Comparison of ENCODE assay signal across 22 mouse cellular contexts in genomic region chr1:23899647-23900020, GRCm38 (mm10). TPM values are rescaled to one million over a fixed set of nuclear protein-coding genes. Genes with fewer than 3 reads are reported as not detected.
DNase-seq lines count a peak whose midpoint lies in the region; ATAC-seq and TF ChIP-seq lines count a peak whose summit lies in the region.
"Had no signal": no experiment of that assay in that cellular context is flagged by ENCODE, and none has a peak within 500 bp of the region (broad histone marks: within the 10 kb centered on the region; RNA-seq: fewer than 3 reads in every experiment).

No protein-coding gene starts in this region.

- DNase-seq in c-Kit-negative CD71-positive TER-119-positive erythroid progenitor cells, embryonic 14.5 days (ENCODE audit: low read depth, low spot score): peak; percentile 75
- no peak for DNase-seq in right cerebral cortex, postnatal 14 days
- no peak for DNase-seq in forebrain, postnatal 0 days
- DNase-seq: adrenal gland, postnatal 36 days; cerebellum, adult 9-10 months; heart, postnatal 14 days; kidney, adult 2 months; kidney, postnatal 10 days; layer of hippocampus, postnatal 36 days; thymus, adult 2 months had no signal

- no peak overlapping the region for H3K4me3 ChIP-seq in intestine, embryonic 15.5 days (replicated peaks)
- no peak overlapping the region for H3K4me3 ChIP-seq in intestine, embryonic 16.5 days (ENCODE audit: low read length)
- H3K4me3 ChIP-seq in liver, embryonic 15.5 days (replicated peaks): 0 out of 2 replicates have a peak overlapping the region, but pooled peaks have one; percentile 16
- no peak overlapping the region for H3K4me3 ChIP-seq in forebrain, embryonic 13.5 days
- H3K4me3 ChIP-seq in forebrain, postnatal 0 days (ENCODE audit: low read depth, low read length): no peak overlapping the region
- H3K4me3 ChIP-seq: embryonic facial prominence, embryonic 12.5 days; heart, embryonic 12.5 days; hindbrain, embryonic 15.5 days; limb, embryonic 13.5 days; lung, embryonic 15.5 days; neural tube, embryonic 15.5 days had no signal

- 81% methylated on average over 5 of the region's 5 CpGs for WGBS in intestine, embryonic 15.5 days
- 77% methylated on average over 5 of the region's 5 CpGs for WGBS in intestine, embryonic 16.5 days
- WGBS in liver, embryonic 15.5 days (ENCODE audit: insufficient replicate concordance): 17% methylated on average over 5 of the region's 5 CpGs
- 93% methylated on average over 5 of the region's 5 CpGs for WGBS in forebrain, embryonic 13.5 days
- 88% methylated on average over 5 of the region's 5 CpGs for WGBS in forebrain, postnatal 0 days

- H3K9me3 ChIP-seq in intestine, embryonic 15.5 days: no peaks in the 10 kb centered on the region
- H3K9me3 ChIP-seq in intestine, embryonic 16.5 days (ENCODE audit: control insufficient read depth, low read length): no peaks in the 10 kb centered on the region
- H3K9me3 ChIP-seq in liver, embryonic 15.5 days (replicated peaks): no peaks in the 10 kb centered on the region
- no peaks in the 10 kb centered on the region for H3K9me3 ChIP-seq in forebrain, embryonic 13.5 days (replicated peaks)
- no peaks in the 10 kb centered on the region for H3K9me3 ChIP-seq in forebrain, postnatal 0 days (ENCODE audit: low read length)
- H3K9me3 ChIP-seq: embryonic facial prominence, embryonic 12.5 days; heart, embryonic 12.5 days; hindbrain, embryonic 15.5 days; limb, embryonic 13.5 days; lung, embryonic 15.5 days; neural tube, embryonic 15.5 days had no signal

- no peak overlapping the region for H3K4me2 ChIP-seq in intestine, embryonic 15.5 days (replicated peaks)
- no peak overlapping the region for H3K4me2 ChIP-seq in intestine, embryonic 16.5 days (ENCODE audit: low read depth, low read length)
- peak overlapping the region; percentile 52 for H3K4me2 ChIP-seq in liver, embryonic 15.5 days
- no peak overlapping the region for H3K4me2 ChIP-seq in forebrain, embryonic 13.5 days
- H3K4me2 ChIP-seq in forebrain, postnatal 0 days (ENCODE audit: low read depth): no peak overlapping the region
- H3K4me2 ChIP-seq: embryonic facial prominence, embryonic 12.5 days; heart, embryonic 12.5 days; hindbrain, embryonic 15.5 days; limb, embryonic 13.5 days; lung, embryonic 15.5 days; neural tube, embryonic 15.5 days had no signal

- H3K27ac ChIP-seq in intestine, embryonic 15.5 days: no peak overlapping the region
- no peak overlapping the region for H3K27ac ChIP-seq in intestine, embryonic 16.5 days (ENCODE audit: low read length)
- H3K27ac ChIP-seq in liver, embryonic 15.5 days (replicated peaks): peak overlapping the region; percentile 42
- H3K27ac ChIP-seq in forebrain, embryonic 13.5 days: no peak overlapping the region
- H3K27ac ChIP-seq in forebrain, postnatal 0 days (ENCODE audit: low read depth, low read length): no peak overlapping the region
- H3K27ac ChIP-seq: embryonic facial prominence, embryonic 12.5 days; hindbrain, embryonic 15.5 days; limb, embryonic 13.5 days; lung, embryonic 15.5 days; neural tube, embryonic 15.5 days had no signal

- no peaks in the 10 kb centered on the region for H3K36me3 ChIP-seq in intestine, embryonic 15.5 days
- no peaks in the 10 kb centered on the region for H3K36me3 ChIP-seq in intestine, embryonic 16.5 days (ENCODE audit: control insufficient read depth, insufficient read depth, low read length)
- H3K36me3 ChIP-seq in liver, embryonic 15.5 days (replicated peaks): no peaks in the 10 kb centered on the region
- no peaks in the 10 kb centered on the region for H3K36me3 ChIP-seq in forebrain, embryonic 13.5 days (ENCODE audit: poor library complexity, severe bottlenecking)
- H3K36me3 ChIP-seq in forebrain, postnatal 0 days (ENCODE audit: insufficient read depth): no peaks in the 10 kb centered on the region
- H3K36me3 ChIP-seq: embryonic facial prominence, embryonic 12.5 days; heart, embryonic 12.5 days; hindbrain, embryonic 15.5 days; limb, embryonic 13.5 days; lung, embryonic 15.5 days; neural tube, embryonic 15.5 days had no signal

- 0 out of 2 replicates have a peak, but pooled peaks have one; percentile 39 for ATAC-seq in intestine, embryonic 15.5 days
- ATAC-seq in intestine, embryonic 16.5 days: no peak
- ATAC-seq in inflammation-experienced regulatory T-cells, adult 6 months: peak; percentile 46
- peak; percentile 85 for ATAC-seq in liver, embryonic 15.5 days (ENCODE audit: insufficient read depth)
- ATAC-seq in forebrain, embryonic 13.5 days: no peak
- ATAC-seq in forebrain, postnatal 0 days: no peak
- ATAC-seq: midbrain, embryonic 16.5 days had no signal

- H3K27me3 ChIP-seq in intestine, embryonic 15.5 days (replicated peaks): no peaks in the 10 kb centered on the region
- no peaks in the 10 kb centered on the region for H3K27me3 ChIP-seq in intestine, embryonic 16.5 days (replicated peaks; ENCODE audit: control insufficient read depth, insufficient read depth, low read length)
- H3K27me3 ChIP-seq in liver, embryonic 15.5 days: no peaks in the 10 kb centered on the region
- H3K27me3 ChIP-seq in forebrain, embryonic 13.5 days: no peaks in the 10 kb centered on the region
- no peaks in the 10 kb centered on the region for H3K27me3 ChIP-seq in forebrain, postnatal 0 days (ENCODE audit: insufficient read depth, low read length)
- H3K27me3 ChIP-seq: embryonic facial prominence, embryonic 12.5 days; heart, embryonic 12.5 days; hindbrain, embryonic 15.5 days; limb, embryonic 13.5 days; lung, embryonic 15.5 days; neural tube, embryonic 15.5 days had no signal

- no peak for TF ChIP-seq CTCF in forebrain, postnatal 0 days (IDR thresholded peaks at IDR 0.05; ENCODE audit: low read depth)

- no peak overlapping the region for H3K9ac ChIP-seq in intestine, embryonic 15.5 days
- H3K9ac ChIP-seq in intestine, embryonic 16.5 days (ENCODE audit: low read depth, low read length): no peak overlapping the region
- no peak overlapping the region for H3K9ac ChIP-seq in liver, embryonic 15.5 days
- H3K9ac ChIP-seq in forebrain, embryonic 13.5 days: no peak overlapping the region
- H3K9ac ChIP-seq in forebrain, postnatal 0 days: no peak overlapping the region
- H3K9ac ChIP-seq: embryonic facial prominence, embryonic 12.5 days; heart, embryonic 12.5 days; hindbrain, embryonic 15.5 days; limb, embryonic 13.5 days; lung, embryonic 15.5 days; neural tube, embryonic 15.5 days had no signal

- no peaks in the 10 kb centered on the region for H3K4me1 ChIP-seq in intestine, embryonic 15.5 days (replicated peaks)
- H3K4me1 ChIP-seq in intestine, embryonic 16.5 days (ENCODE audit: control insufficient read depth, insufficient read depth, low read length): no peaks in the 10 kb centered on the region
- peaks cover 21% of the 10 kb centered on the region for H3K4me1 ChIP-seq in liver, embryonic 15.5 days (replicated peaks)
- H3K4me1 ChIP-seq in forebrain, embryonic 13.5 days: no peaks in the 10 kb centered on the region
- H3K4me1 ChIP-seq in forebrain, postnatal 0 days (ENCODE audit: insufficient read depth): no peaks in the 10 kb centered on the region
- H3K4me1 ChIP-seq: embryonic facial prominence, embryonic 12.5 days; hindbrain, embryonic 15.5 days; limb, embryonic 13.5 days; lung, embryonic 15.5 days; neural tube, embryonic 15.5 days had no signal

RNA-seq across cellular contexts. Expression of gene Smap1, which starts 22.5 kb away (rescaled TPM):
- polyA plus RNA-seq in intestine, embryonic 15.5 days (2015; fragmentation: Nextera tagmentation; extraction: Ambion mirVana): 41.8 and 43.1 TPM in 2 replicates
- polyA plus RNA-seq in intestine, embryonic 16.5 days (2015; fragmentation: Nextera tagmentation; extraction: Ambion mirVana): 17.3 and 18.0 TPM in 2 replicates
- polyA plus RNA-seq in inflammation-experienced regulatory T-cells, adult 6 months (2017; shearing (Covaris generic)): 10 to 100 TPM; 40.4 to 58.4 (median 53.7) TPM
- 27.2 and 28.2 TPM in 2 replicates for polyA plus RNA-seq in liver, embryonic 15.5 days (2015; fragmentation: Nextera tagmentation; extraction: Ambion mirVana)
- 36.4 and 45.0 TPM in 2 replicates for polyA plus RNA-seq in forebrain, embryonic 13.5 days (2015; fragmentation: Nextera tagmentation; extraction: Ambion mirVana)
- total RNA-seq in forebrain, postnatal 0 days (2014; rRNA removed): 74.5 and 80.5 TPM in 2 replicates
- 131 and 152 TPM in 2 replicates for polyA plus RNA-seq in forebrain, postnatal 0 days (2015; fragmentation: Nextera tagmentation; extraction: Ambion mirVana)

Comparison
In these comparisons a context has a peak if more than half of its experiments do, and no peak if none do; other contexts are left out.
1. ATAC-seq: peak in intestine, embryonic 15.5 days (single experiment), inflammation-experienced regulatory T-cells, adult 6 months (single experiment) and liver, embryonic 15.5 days (single experiment); none in intestine, embryonic 16.5 days (single experiment), forebrain, embryonic 13.5 days (single experiment) and forebrain, postnatal 0 days (single experiment).